8 mouse cellular contexts compared by ENCODE assay signal in genomic region chr5:21056595-21056994, GRCm38 (mm10). TPM values are rescaled to one million over a fixed set of nuclear protein-coding genes. Genes with fewer than 3 reads are reported as not detected.
DNase-seq lines count a peak whose midpoint lies in the region; ATAC-seq and TF ChIP-seq lines count a peak whose summit lies in the region.

No protein-coding gene starts in this region.

- H3K9ac ChIP-seq in lung, embryonic 16.5 days (ENCODE audit: low read length): peak overlapping the region; percentile 73
- H3K9ac ChIP-seq in embryonic facial prominence, embryonic 15.5 days: peak overlapping the region; percentile 42
- peak overlapping the region; percentile 93 for H3K9ac ChIP-seq in intestine, postnatal 0 days (ENCODE audit: low read depth, low read length)
- peak overlapping the region; percentile 67 for H3K9ac ChIP-seq in neural tube, embryonic 15.5 days (replicated peaks)

- no peaks in the 10 kb centered on the region for H3K9me3 ChIP-seq in lung, embryonic 16.5 days (ENCODE audit: control insufficient read depth, low read length)
- H3K9me3 ChIP-seq in embryonic facial prominence, embryonic 15.5 days (replicated peaks): no peaks in the 10 kb centered on the region
- H3K9me3 ChIP-seq in intestine, postnatal 0 days (ENCODE audit: control insufficient read depth): no peaks in the 10 kb centered on the region
- no peaks in the 10 kb centered on the region for H3K9me3 ChIP-seq in neural tube, embryonic 15.5 days (replicated peaks)

- peaks cover 6% of the 10 kb centered on the region for H3K4me1 ChIP-seq in lung, embryonic 16.5 days (replicated peaks; ENCODE audit: control insufficient read depth, insufficient read depth, low read length)
- H3K4me1 ChIP-seq in embryonic facial prominence, embryonic 15.5 days: peaks cover 4% of the 10 kb centered on the region
- H3K4me1 ChIP-seq in intestine, postnatal 0 days (replicated peaks; ENCODE audit: control insufficient read depth, insufficient read depth, low read length): no peaks in the 10 kb centered on the region
- H3K4me1 ChIP-seq in neural tube, embryonic 15.5 days: peaks cover 14% of the 10 kb centered on the region

- no peak for DNase-seq in lung, postnatal 4 days
- no peak for DNase-seq in frontal cortex, postnatal 36 days (ENCODE audit: low spot score in 2 of 2)
- no peak for DNase-seq in layer of hippocampus, adult 9-11 months
- DNase-seq in B cell, adult 2 months: no peak

- no peaks in the 10 kb centered on the region for H3K27me3 ChIP-seq in lung, embryonic 16.5 days (ENCODE audit: control insufficient read depth, insufficient read depth, low read depth, low read length)
- no peaks in the 10 kb centered on the region for H3K27me3 ChIP-seq in embryonic facial prominence, embryonic 15.5 days
- no peaks in the 10 kb centered on the region for H3K27me3 ChIP-seq in intestine, postnatal 0 days (replicated peaks; ENCODE audit: control insufficient read depth, insufficient read depth, low read length)
- no peaks in the 10 kb centered on the region for H3K27me3 ChIP-seq in neural tube, embryonic 15.5 days (replicated peaks)

- TF ChIP-seq CTCF in intestine, postnatal 0 days (IDR thresholded peaks at IDR 0.05; ENCODE audit: low read depth): no peak

- ATAC-seq in lung, embryonic 16.5 days (ENCODE audit: low read depth): no peak
- no peak for ATAC-seq in embryonic facial prominence, embryonic 15.5 days (ENCODE audit: insufficient number of reproducible peaks, low FRiP score, low TSS enrichment, low read depth)
- no peak for ATAC-seq in intestine, postnatal 0 days
- ATAC-seq in neural tube, embryonic 15.5 days (ENCODE audit: low FRiP score): no peak

- H3K36me3 ChIP-seq in lung, embryonic 16.5 days (ENCODE audit: control insufficient read depth, insufficient read depth, low read length): no peaks in the 10 kb centered on the region
- no peaks in the 10 kb centered on the region for H3K36me3 ChIP-seq in embryonic facial prominence, embryonic 15.5 days
- H3K36me3 ChIP-seq in intestine, postnatal 0 days (ENCODE audit: control insufficient read depth, insufficient read depth): no peaks in the 10 kb centered on the region
- H3K36me3 ChIP-seq in neural tube, embryonic 15.5 days: no peaks in the 10 kb centered on the region

- H3K27ac ChIP-seq in lung, embryonic 16.5 days (ENCODE audit: low read length): peak overlapping the region; percentile 98
- H3K27ac ChIP-seq in embryonic facial prominence, embryonic 15.5 days (replicated peaks): peak overlapping the region; percentile 98
- H3K27ac ChIP-seq in intestine, postnatal 0 days (ENCODE audit: low read depth, low read length): peak overlapping the region; percentile 99
- peak overlapping the region; percentile 98 for H3K27ac ChIP-seq in neural tube, embryonic 15.5 days (replicated peaks)

- WGBS in lung, embryonic 16.5 days: 4% methylated on average over 8 of the region's 8 CpGs
- WGBS in embryonic facial prominence, embryonic 15.5 days: 7% methylated on average over 8 of the region's 8 CpGs
- 1% methylated on average over 8 of the region's 8 CpGs for WGBS in intestine, postnatal 0 days
- WGBS in neural tube, embryonic 15.5 days: 7% methylated on average over 8 of the region's 8 CpGs

- H3K4me3 ChIP-seq in lung, embryonic 16.5 days (ENCODE audit: low read length): peak overlapping the region; percentile 94
- H3K4me3 ChIP-seq in embryonic facial prominence, embryonic 15.5 days (replicated peaks): peak overlapping the region; percentile 94
- H3K4me3 ChIP-seq in intestine, postnatal 0 days (ENCODE audit: low read depth, low read length): peak overlapping the region; percentile 95
- peak overlapping the region; percentile 98 for H3K4me3 ChIP-seq in neural tube, embryonic 15.5 days (replicated peaks)

- H3K4me2 ChIP-seq in lung, embryonic 16.5 days (ENCODE audit: low read depth, low read length): peak overlapping the region; percentile 72
- H3K4me2 ChIP-seq in embryonic facial prominence, embryonic 15.5 days (replicated peaks): peak overlapping the region; percentile 51
- H3K4me2 ChIP-seq in intestine, postnatal 0 days (replicated peaks; ENCODE audit: low read depth): peak overlapping the region; percentile 76
- H3K4me2 ChIP-seq in neural tube, embryonic 15.5 days: peak overlapping the region; percentile 67

RNA-seq across cellular contexts. Expression of gene Ptpn12, which starts 0.9 kb away (rescaled TPM):
- 25.7 and 29.4 TPM in 2 replicates for polyA plus RNA-seq in lung, embryonic 16.5 days (2015; fragmentation: Nextera tagmentation; extraction: Ambion mirVana)
- polyA plus RNA-seq in embryonic facial prominence, embryonic 15.5 days (2015; fragmentation: Nextera tagmentation; extraction: Ambion mirVana): 24.2 and 25.0 TPM in 2 replicates
- 12.9 and 14.3 TPM in 2 replicates for polyA plus RNA-seq in intestine, postnatal 0 days (2015; fragmentation: Nextera tagmentation; extraction: Ambion mirVana)
- polyA plus RNA-seq in neural tube, embryonic 15.5 days (2015; fragmentation: Nextera tagmentation; extraction: Ambion mirVana): 21.8 TPM in 2 replicates

Comparison
In these comparisons a context has a peak if more than half of its experiments do, and no peak if none do; other contexts are left out.
1. H3K9ac ChIP-seq: peak in every context shown above with its lines; median percentile 93 in intestine, postnatal 0 days; 73 in lung, embryonic 16.5 days; 67 in neural tube, embryonic 15.5 days; 42 in embryonic facial prominence, embryonic 15.5 days.